In the genomic region with DNA sequence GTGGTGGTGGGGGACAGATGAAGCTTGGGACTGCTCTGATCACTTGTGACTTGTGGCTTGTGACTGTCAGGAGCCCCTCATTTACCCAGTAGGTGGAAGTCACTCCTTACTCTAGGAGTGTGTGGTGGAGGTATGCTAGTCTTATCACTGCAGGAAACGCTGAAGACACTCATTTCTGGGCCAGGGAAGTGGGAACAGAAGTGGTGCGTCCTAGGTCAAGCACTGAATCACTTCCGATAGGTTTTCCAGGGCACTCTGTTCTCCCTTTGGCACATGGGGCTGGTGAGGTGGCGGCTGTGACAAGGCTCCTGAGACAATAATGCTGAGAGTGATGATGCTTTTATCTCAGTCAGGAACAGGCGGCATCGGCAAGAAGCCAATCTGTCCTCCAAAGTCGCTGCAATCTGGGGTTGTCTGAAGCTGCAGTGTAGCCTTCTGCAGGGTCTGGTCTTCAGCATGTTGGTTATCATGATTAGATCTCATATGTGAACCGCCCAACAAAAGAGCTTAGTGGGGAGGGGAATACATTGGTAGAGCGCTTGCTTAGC, we compare ENCODE assay signal across 14 mouse cellular contexts. TPM values are rescaled to one million over a fixed set of nuclear protein-coding genes. Genes with fewer than 3 reads are reported as not detected.
DNase-seq lines count a peak whose midpoint lies in the region; ATAC-seq lines count a peak whose summit lies in the region.
"Had no signal": no experiment of that assay in that cellular context is flagged by ENCODE, and none has a peak within 500 bp of the region (broad histone marks: within the 10 kb centered on the region; RNA-seq: fewer than 3 reads in every experiment).

No protein-coding gene starts in this region.

- no peak overlapping the region for H3K4me2 ChIP-seq in heart, embryonic 15.5 days
- no peak overlapping the region for H3K4me2 ChIP-seq in lung, embryonic 15.5 days
- H3K4me2 ChIP-seq in stomach, embryonic 16.5 days (ENCODE audit: low read depth, low read length) = no peak overlapping the region

- H3K4me1 ChIP-seq in heart, embryonic 15.5 days (replicated peaks) = peaks cover 20% of the 10 kb centered on the region
- H3K4me1 ChIP-seq in lung, embryonic 15.5 days = peaks cover 24% of the 10 kb centered on the region
- peaks cover 8% of the 10 kb centered on the region; the same call in 1 of the 2 replicates for H3K4me1 ChIP-seq in stomach, embryonic 16.5 days (ENCODE audit: control insufficient read depth, insufficient read depth, low read length)
- H3K4me1 ChIP-seq: forebrain, embryonic 10.5 days had no signal

- intact Hi-C loops in heart, postnatal 36 days (cut with DNase I) = no loop called here

- 0 out of 2 replicates have a peak, but pooled peaks cover 4% of the 10 kb centered on the region for H3K27me3 ChIP-seq in heart, embryonic 15.5 days
- H3K27me3 ChIP-seq in lung, embryonic 15.5 days = no peaks in the 10 kb centered on the region
- no peaks in the 10 kb centered on the region for H3K27me3 ChIP-seq in stomach, embryonic 16.5 days (ENCODE audit: control insufficient read depth, insufficient read depth, low read length)
- H3K27me3 ChIP-seq: CH12.LX had no signal

- WGBS in heart, embryonic 15.5 days = 37% methylated on average over 9 of the region's 9 CpGs
- 54% methylated on average over 9 of the region's 9 CpGs for WGBS in lung, embryonic 15.5 days
- 78% methylated on average over 9 of the region's 9 CpGs for WGBS in stomach, embryonic 16.5 days

- H3K9ac ChIP-seq in heart, embryonic 15.5 days = no peak overlapping the region
- no peak overlapping the region for H3K9ac ChIP-seq in lung, embryonic 15.5 days
- no peak overlapping the region for H3K9ac ChIP-seq in stomach, embryonic 16.5 days (ENCODE audit: low read length)

- no peaks in the 10 kb centered on the region for H3K9me3 ChIP-seq in heart, embryonic 15.5 days (replicated peaks)
- no peaks in the 10 kb centered on the region for H3K9me3 ChIP-seq in lung, embryonic 15.5 days
- H3K9me3 ChIP-seq in stomach, embryonic 16.5 days (replicated peaks; ENCODE audit: control insufficient read depth, low read length) = no peaks in the 10 kb centered on the region
- H3K9me3 ChIP-seq: forebrain, embryonic 10.5 days had no signal

- H3K27ac ChIP-seq in heart, embryonic 15.5 days = peak overlapping the region; percentile 70
- H3K27ac ChIP-seq in lung, embryonic 15.5 days = peak overlapping the region; percentile 85
- H3K27ac ChIP-seq in stomach, embryonic 16.5 days (ENCODE audit: low read length) = peak overlapping the region; percentile 83
- H3K27ac ChIP-seq: forebrain, embryonic 10.5 days; macrophage had no signal

- H3K36me3 ChIP-seq in heart, embryonic 15.5 days = no peaks in the 10 kb centered on the region
- no peaks in the 10 kb centered on the region for H3K36me3 ChIP-seq in lung, embryonic 15.5 days
- no peaks in the 10 kb centered on the region for H3K36me3 ChIP-seq in stomach, embryonic 16.5 days (ENCODE audit: control insufficient read depth, insufficient read depth, low read length)
- H3K36me3 ChIP-seq: forebrain, embryonic 10.5 days had no signal

- H3K4me3 ChIP-seq in heart, embryonic 15.5 days = no peak overlapping the region
- H3K4me3 ChIP-seq in lung, embryonic 15.5 days = no peak overlapping the region
- no peak overlapping the region for H3K4me3 ChIP-seq in stomach, embryonic 16.5 days (replicated peaks; ENCODE audit: low read length)
- H3K4me3 ChIP-seq: forebrain, embryonic 10.5 days had no signal

- ATAC-seq in heart, embryonic 15.5 days (replicated peaks; ENCODE audit: insufficient number of reproducible peaks, insufficient read depth, low FRiP score, low read depth) = no peak
- ATAC-seq in lung, embryonic 15.5 days (ENCODE audit: borderline replicate concordance, extremely low read depth, low FRiP score, low TSS enrichment) = peak; percentile 13; the same call in 1 of the 2 replicates
- ATAC-seq in stomach, embryonic 16.5 days (ENCODE audit: insufficient read depth, low FRiP score) = no peak
- ATAC-seq in megakaryocyte progenitor cell, adult 5-6 weeks (replicated peaks; ENCODE audit: poor library complexity) = no peak
- ATAC-seq: hindbrain, embryonic 16.5 days had no signal

- no peak for DNase-seq in heart, postnatal 36 days
- no peak for DNase-seq in lung, postnatal 4 days
- DNase-seq in layer of hippocampus, adult 8-10 months (ENCODE audit: low spot score in 2 of 2) = peak; percentile 38 to 41
- no peak for DNase-seq in thymus, postnatal 0 days (ENCODE audit: low spot score)

RNA-seq across cellular contexts. Expression of gene Rerg, which starts 59.0 kb away (rescaled TPM):
- polyA plus RNA-seq in heart, embryonic 15.5 days (2015; fragmentation: Nextera tagmentation; extraction: Ambion mirVana) = 5.5 and 6.2 TPM in 2 replicates
- total RNA-seq in heart, postnatal 36 days (2021) = 1 to 10 TPM; 3.6 to 4.1 TPM
- 20.2 and 21.1 TPM in 2 replicates for polyA plus RNA-seq in lung, embryonic 15.5 days (2015; fragmentation: Nextera tagmentation; extraction: Ambion mirVana)
- total RNA-seq in layer of hippocampus, adult 8-10 months (2022) = 10 to 100 TPM; 25.9 to 42.3 (median 30.9) TPM
- polyA plus RNA-seq in stomach, embryonic 16.5 days (2015; fragmentation: Nextera tagmentation; extraction: Ambion mirVana) = 29.9 and 32.1 TPM in 2 replicates
- 1.6 TPM in 2 replicates for polyA plus RNA-seq in thymus, postnatal 0 days (2015; fragmentation: Nextera tagmentation; extraction: Ambion mirVana)
- total RNA-seq in megakaryocyte progenitor cell, adult 5-6 weeks (2015) = 0.22 TPM in 1 of 2 replicates, not detected in the other
- total RNA-seq in megakaryocyte progenitor cell, adult 5-6 weeks (2017) = not detected in 2 replicates
- total RNA-seq: CH12.LX; common myeloid progenitor, adult 5-6 weeks; monocyte, adult 5-6 weeks had no signal
- polyA plus RNA-seq: macrophage had no signal

Comparison
In these comparisons a context has a peak if more than half of its experiments do, and no peak if none do; other contexts are left out.
1. DNase-seq: peak in layer of hippocampus, adult 8-10 months (2 of 2); none in heart, postnatal 36 days (0 of 2), lung, postnatal 4 days (0 of 2) and thymus, postnatal 0 days (single experiment).
2. Peak in every context shown above with its lines, with median percentiles within 50 percentile points of each other: H3K27ac ChIP-seq.